Mouse (Mus musculus) myocyte (in vitro differentiated cells): ENCODE results near the gene Psph.

Source experiments
- CEBPB ChIP-seq: IDR thresholded peaks from 2 replicates; pipeline ENCODE4 v1.6.1; 2011; ENCODE audit warnings: mild to moderate bottlenecking, moderate library complexity; ENCODE audit not compliant: poor library complexity, insufficient read depth, severe bottlenecking
- E2F4 ChIP-seq: IDR thresholded peaks from one replicate; pipeline ENCODE4 v1.6.1; 2011; ENCODE audit warnings: mild to moderate bottlenecking, control low read depth, moderate library complexity; ENCODE audit not compliant: insufficient read depth
- MAX ChIP-seq: IDR thresholded peaks from one replicate; pipeline ENCODE4 v1.6.1; 2011; ENCODE audit warnings: low read depth, mild to moderate bottlenecking, control low read depth
- MYOD1 ChIP-seq, 3 experiments: IDR thresholded peaks; one replicate each; pipeline ENCODE4 v1.6.1; 2011; ENCODE audit warnings: control low read depth in 2 of 3, low read depth in 2 of 3, mild to moderate bottlenecking in 2 of 3, moderate library complexity in 1 of 3; ENCODE audit not compliant: insufficient read length in 2 of 3, control insufficient read depth in 1 of 3
- MYOG ChIP-seq, 3 experiments: IDR thresholded peaks; one replicate each; pipeline ENCODE4 v1.6.1; 2011; ENCODE audit warnings: control low read depth in 2 of 3, low read depth in 2 of 3, mild to moderate bottlenecking in 2 of 3; ENCODE audit not compliant: insufficient read length in 2 of 3, control insufficient read depth in 1 of 3, insufficient read depth in 1 of 3
- POLR2A ChIP-seq: IDR thresholded peaks from one replicate; pipeline ENCODE4 v1.6.1; 2011; ENCODE audit warnings: low read depth, mild to moderate bottlenecking, control low read depth, moderate library complexity; ENCODE audit not compliant: insufficient read length
- POLR2AphosphoS2 ChIP-seq: IDR thresholded peaks from one replicate; pipeline ENCODE4 v1.6.1; 2011; ENCODE audit warnings: low read depth, control low read depth; ENCODE audit not compliant: insufficient read length
- REST ChIP-seq: IDR thresholded peaks from one replicate; pipeline ENCODE4 v1.6.1; 2011; ENCODE audit warnings: mild to moderate bottlenecking, control low read depth, moderate library complexity; ENCODE audit not compliant: insufficient read depth, insufficient read length
- SRF ChIP-seq: IDR thresholded peaks from one replicate; pipeline ENCODE4 v1.6.1; 2011; ENCODE audit warnings: low read depth; ENCODE audit not compliant: control insufficient read depth, insufficient read length
- TCF3 ChIP-seq: IDR thresholded peaks from one replicate; pipeline ENCODE4 v1.6.1; 2011; ENCODE audit warnings: low read depth, control low read depth; ENCODE audit not compliant: insufficient read length

GRCm38 (mm10) chr5:129780131-129780530 lies 7.1 kb downstream of the Psph start:
- TF ChIP-seq MYOG (IDR thresholded peaks at IDR 0.05; ENCODE audit: control insufficient read depth in 1 of 3, insufficient read depth in 1 of 3, insufficient read length in 2 of 3, low read depth in 2 of 3) (no peak), MAX (no peak), CEBPB (no peak), TCF3 (no peak), MYOD1 (IDR thresholded peaks at IDR 0.05; ENCODE audit: control insufficient read depth in 1 of 3, insufficient read length in 2 of 3, low read depth in 2 of 3) (no peak), POLR2AphosphoS2 (no peak), POLR2A (no peak), E2F4 (no peak), SRF (no peak), REST (no peak)
